Mouse (Mus musculus): ENCODE data around the gene Cdkn2b. TPM values are rescaled to one million over a fixed set of nuclear protein-coding genes. Genes with fewer than 3 reads are reported as not detected.

Cdkn2b gene
- polyA plus RNA-seq, 1 experiment: 0.64 TPM

GRCm38 (mm10) chr4:89273585-89273984, 37.3 kb downstream of the Cdkn2b start:
- TF ChIP-seq CTCF (IDR thresholded peaks at IDR 0.05; ENCODE audit: borderline replicate concordance, extremely low read depth, insufficient read depth, insufficient read length): no peak
- TF ChIP-seq POLR2A (IDR thresholded peaks at IDR 0.05; ENCODE audit: borderline replicate concordance, extremely low read depth, insufficient read depth, insufficient read length, poor library complexity, severe bottlenecking): no peak
- DNase-seq (ENCODE audit: low read depth): peak; percentile 62

- TF ChIP-seq POLR2A (IDR thresholded peaks at IDR 0.05; ENCODE audit: borderline replicate concordance, extremely low read depth, insufficient read depth, insufficient read length, poor library complexity, severe bottlenecking) (no peak), CTCF (IDR thresholded peaks at IDR 0.05; ENCODE audit: borderline replicate concordance, extremely low read depth, insufficient read depth, insufficient read length) (no peak)
- no peak for DNase-seq (ENCODE audit: low read depth)
These were observed 37.8 kb downstream of the Cdkn2b start for GRCm38 (mm10) chr4:89272961-89273540.

GRCm38 (mm10) chr4:89272101-89272718, 38.6 kb downstream of the Cdkn2b start:
- DNase-seq (ENCODE audit: low read depth): no peak
- TF ChIP-seq POLR2A (IDR thresholded peaks at IDR 0.05; ENCODE audit: borderline replicate concordance, extremely low read depth, insufficient read depth, insufficient read length, poor library complexity, severe bottlenecking) (no peak), CTCF (IDR thresholded peaks at IDR 0.05; ENCODE audit: borderline replicate concordance, extremely low read depth, insufficient read depth, insufficient read length) (no peak)

GRCm38 (mm10) chr4:89257768-89258167, 53.1 kb downstream of the Cdkn2b start:
- TF ChIP-seq CTCF (IDR thresholded peaks at IDR 0.05; ENCODE audit: borderline replicate concordance, extremely low read depth, insufficient read depth, insufficient read length) (no peak), POLR2A (IDR thresholded peaks at IDR 0.05; ENCODE audit: borderline replicate concordance, extremely low read depth, insufficient read depth, insufficient read length, poor library complexity, severe bottlenecking) (no peak)

More at GRCm38 (mm10) chr4:89257768-89258167, 53.1 kb downstream of the Cdkn2b start:
- DNase-seq (ENCODE audit: low read depth): no peak

Other genes with a start within 250 kb of the Cdkn2b start
- 12.7 and 13.9 TPM in 2 replicates for gene Mtap, start 173.9 kb downstream of the Cdkn2b start, polyA plus RNA-seq (2012; rRNA removed)
- gene Cdkn2a, start 16.4 kb downstream of the Cdkn2b start, polyA plus RNA-seq (2012; rRNA removed): 0.12 and 0.18 TPM in 2 replicates

Measured in brain, embryonic 14.5 days (tissue).